Mouse (Mus musculus) midbrain, postnatal 0 days (tissue): ENCODE results near the gene Nfkbie. TPM values are rescaled to one million over a fixed set of nuclear protein-coding genes. Genes with fewer than 3 reads are reported as not detected.

Source experiments
- ATAC-seq: fragments of 200-750 bp; cut with Nextera tagmentation; 2 replicates; pipeline ENCODE4 v1.8.0; 2017; ENCODE audit warnings: moderate number of reproducible peaks, mild to moderate bottlenecking, moderate TSS enrichment, moderate library complexity; ENCODE audit not compliant: low FRiP score
- DNase-seq: peaks from one replicate; pipeline ENCODE4 v3.0.0-alpha.2; 2015; ENCODE audit warnings: low spot score
- H3K27ac ChIP-seq: fragments of 300-500 bp; sonication (generic); 2 replicates; pipeline ENCODE4 v1.5.1; 2014; ENCODE audit warnings: low read depth, mild to moderate bottlenecking, low read length, mixed read lengths
- H3K27me3 ChIP-seq: fragments of 300-500 bp; sonication (generic); 2 replicates; pipeline ENCODE4 v1.6.1; 2014; ENCODE audit warnings: low read length, control low read depth, mixed read lengths; ENCODE audit not compliant: insufficient read depth
- H3K36me3 ChIP-seq: fragments of 300-500 bp; sonication (generic); 2 replicates; pipeline ENCODE4 v1.6.1; 2014; ENCODE audit warnings: low read length, control low read depth, mixed read lengths; ENCODE audit not compliant: insufficient read depth
- H3K4me1 ChIP-seq: fragments of 300-500 bp; sonication (generic); 2 replicates; pipeline ENCODE4 v1.6.1; 2014; ENCODE audit warnings: mild to moderate bottlenecking, control low read depth, antibody characterized with exemption, low read length, mixed read lengths; ENCODE audit not compliant: insufficient read depth
- H3K4me2 ChIP-seq: fragments of 300-500 bp; sonication (generic); 2 replicates; pipeline ENCODE4 v1.6.1; 2014; ENCODE audit warnings: low read depth, mild to moderate bottlenecking, low read length, mixed read lengths; ENCODE audit not compliant: poor library complexity, severe bottlenecking
- H3K4me3 ChIP-seq: fragments of 300-500 bp; sonication (generic); 2 replicates; pipeline ENCODE4 v1.5.1; 2014; ENCODE audit warnings: low read depth, mild to moderate bottlenecking, low read length, moderate library complexity
- H3K9ac ChIP-seq: fragments of 300-500 bp; sonication (generic); replicated peaks from 2 replicates; pipeline ENCODE4 v1.6.1; 2014; ENCODE audit warnings: mild to moderate bottlenecking, low read length, moderate library complexity, mixed read lengths; ENCODE audit not compliant: poor library complexity, severe bottlenecking
- H3K9me3 ChIP-seq: fragments of 300-500 bp; sonication (generic); 2 replicates; pipeline ENCODE4 v1.6.1; 2016; ENCODE audit warnings: low read length, control low read depth
- CTCF ChIP-seq: IDR thresholded peaks from 2 replicates; pipeline ENCODE4 v1.5.1; 2016; ENCODE audit warnings: antibody characterized with exemption, mild to moderate bottlenecking
- WGBS: fragments of 180-500 bp; shearing (Covaris S2); extraction: QIAGEN DNeasy Blood & Tissue Kit; methylation state at CpG from one replicate; pipeline ENCODE4 v1.1.7; 2014; 5-methylcytosine and 5-hydroxymethylcytosine counted together
- polyA plus RNA-seq: library from polyadenylated mRNA; unstranded; fragments of >200 nt; fragmentation: Nextera tagmentation; extraction: Ambion mirVana; gene quantifications from 2 replicates; pipeline ENCODE4 v1.2.1, GENCODE M21; 2015
- total RNA-seq: library from RNA; depleted of rRNA; stranded (reverse); fragments of >200 nt; gene quantifications from 2 replicates; pipeline ENCODE4 v1.2.3, GENCODE M21; 2014; rRNA removed

The Nfkbie gene
- 2.0 and 4.8 TPM in 2 replicates for total RNA-seq
- 2.5 and 3.1 TPM in 2 replicates for polyA plus RNA-seq

DNA sequence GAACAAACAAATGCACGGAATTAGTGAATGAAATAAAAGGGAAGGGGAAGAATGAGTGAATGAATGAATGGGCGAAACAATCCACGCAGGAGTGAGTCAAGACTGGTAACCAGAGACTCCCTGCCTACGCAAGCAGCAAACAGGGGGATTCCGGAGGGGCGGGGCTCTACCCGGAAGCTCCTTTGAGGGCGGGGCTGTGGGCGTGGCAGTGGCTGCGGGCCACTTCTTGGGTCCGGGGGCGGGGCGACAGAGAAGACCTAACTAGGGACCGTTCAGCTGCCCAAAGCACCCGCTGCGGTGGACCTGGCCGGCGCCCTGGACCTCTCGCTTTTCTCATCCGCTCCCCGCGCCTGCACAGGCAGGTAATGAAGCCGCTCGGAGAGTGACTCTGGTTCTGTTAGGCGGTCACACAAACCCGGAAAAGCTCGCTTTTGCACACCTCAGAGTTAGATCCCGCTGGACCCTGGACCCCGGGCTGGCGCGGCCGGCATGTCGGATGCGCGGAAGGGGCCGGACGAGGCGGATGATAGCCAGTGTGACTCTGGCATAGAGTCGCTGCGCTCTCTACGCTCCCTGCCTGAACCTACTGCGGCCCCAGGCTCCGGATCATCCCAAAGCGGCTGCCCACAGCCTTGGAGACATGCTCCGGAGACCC, at the start of gene Nfkbie:
Gene Nfkbie, plus strand, starts transcription at position 252 of the 655 bp plus-strand sequence.
- Histone ChIP-seq H3K4me2 (peak within 1 kb of the TSS; percentile 98), H3K4me1 (peaks cover 6% of the 10 kb centered on the region; the same call in 1 of the 2 replicates), H3K4me3 (peak within 1 kb of the TSS; percentile 59), H3K9me3 (no peaks in the 10 kb centered on the region), H3K27ac (no peak within 1 kb of the TSS), H3K36me3 (no peaks in the 10 kb centered on the region), H3K27me3 (0 out of 2 replicates have a peak, but pooled peaks cover 6% of the 10 kb centered on the region), H3K9ac (peak within 1 kb of the TSS; percentile 70)
- peak; percentile 90 for DNase-seq
- ATAC-seq = peak; percentile 59
- no peak for TF ChIP-seq CTCF
- WGBS = under 1% methylated on average over 45 of the region's 45 CpGs

- H3K9ac ChIP-seq = no peak overlapping the region
- no peaks in the 10 kb centered on the region for H3K27me3 ChIP-seq
- no peak for TF ChIP-seq CTCF
- H3K4me2 ChIP-seq = no peak overlapping the region
- H3K4me3 ChIP-seq = no peak overlapping the region
- DNase-seq (no peak), ATAC-seq (no peak)
- WGBS = 80% methylated on average over 6 of the region's 6 CpGs
- H3K36me3 ChIP-seq = peaks cover 7% of the 10 kb centered on the region
- no peaks in the 10 kb centered on the region for H3K9me3 ChIP-seq
- H3K4me1 ChIP-seq = no peaks in the 10 kb centered on the region
- no peak overlapping the region for H3K27ac ChIP-seq
Measured at GRCm38 (mm10) chr17:45505941-45506465, 49.5 kb upstream of the Nfkbie start.

DNA sequence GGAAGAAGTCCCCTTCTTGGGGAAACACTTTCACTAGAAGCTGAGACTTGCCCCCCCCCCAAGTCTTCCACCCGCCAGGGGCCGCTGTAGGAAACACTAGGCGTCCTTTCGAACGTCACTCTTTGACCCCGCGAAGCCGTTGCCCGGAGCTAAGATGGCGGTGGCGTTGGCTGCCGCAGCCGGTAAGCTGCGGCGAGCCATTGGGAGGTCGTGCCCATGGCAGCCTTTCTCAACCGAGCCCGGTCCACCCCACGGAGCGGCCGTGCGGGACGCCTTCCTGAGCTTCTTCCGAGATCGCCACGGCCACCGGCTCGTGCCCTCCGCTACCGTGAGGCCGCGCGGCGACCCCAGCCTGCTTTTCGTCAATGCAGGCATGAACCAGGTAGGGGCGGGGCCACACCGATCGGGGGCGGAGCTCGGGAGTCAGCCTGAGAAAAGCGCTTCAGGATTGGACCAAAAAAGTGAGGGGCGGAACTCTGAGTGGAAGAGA, 48.8 kb upstream of the Nfkbie start, which contains the start of gene Aars2:
Gene Aars2, plus strand, starts transcription at position 142 of the 490 bp plus-strand sequence.
- TF ChIP-seq CTCF = peak; percentile 94
- ATAC-seq = peak; percentile 92
- peaks cover 7% of the 10 kb centered on the region for H3K36me3 ChIP-seq
- WGBS = under 1% methylated on average over 42 of the region's 42 CpGs
- H3K4me3 ChIP-seq = peak within 1 kb of the TSS; percentile 71
- H3K9ac ChIP-seq = peak within 1 kb of the TSS; percentile 86
- H3K9me3 ChIP-seq = no peaks in the 10 kb centered on the region
- peak within 1 kb of the TSS; percentile 41 for H3K4me2 ChIP-seq
- peak; percentile 97 for DNase-seq
- H3K27me3 ChIP-seq = no peaks in the 10 kb centered on the region
- peak within 1 kb of the TSS; percentile 93 for H3K27ac ChIP-seq
- H3K4me1 ChIP-seq = no peaks in the 10 kb centered on the region

- WGBS = 91% methylated on average over 4 of the region's 4 CpGs
- no peaks in the 10 kb centered on the region for H3K4me1 ChIP-seq
- no peak overlapping the region for H3K4me3 ChIP-seq
- peaks cover 11% of the 10 kb centered on the region for H3K36me3 ChIP-seq
- no peak overlapping the region for H3K27ac ChIP-seq
- DNase-seq (no peak), ATAC-seq (no peak)
- no peak overlapping the region for H3K4me2 ChIP-seq
- H3K9me3 ChIP-seq = no peaks in the 10 kb centered on the region
- no peak for TF ChIP-seq CTCF
- H3K9ac ChIP-seq = no peak overlapping the region
- no peaks in the 10 kb centered on the region for H3K27me3 ChIP-seq
Measured at GRCm38 (mm10) chr17:45510871-45511270, 44.6 kb upstream of the Nfkbie start.

DNA sequence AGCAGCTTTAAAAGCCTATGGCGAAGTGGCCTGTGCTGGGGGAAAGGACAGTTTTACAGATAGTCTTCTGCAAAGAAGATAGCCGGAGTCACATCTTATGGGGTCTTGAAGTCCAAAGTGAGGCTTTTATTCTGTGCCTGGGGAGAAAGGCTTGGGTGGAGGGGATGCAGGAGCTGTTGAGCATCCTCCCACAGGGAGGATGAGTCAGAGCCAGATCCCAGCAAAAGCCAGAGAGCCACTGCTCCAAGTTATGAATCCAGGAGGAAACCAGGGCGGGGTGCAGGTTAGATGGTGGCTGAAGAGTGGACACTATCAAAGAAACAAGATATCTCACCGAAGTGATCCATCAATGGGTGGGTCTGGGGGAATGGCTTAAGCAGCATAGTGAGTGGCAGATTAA, 43.7 kb upstream of the Nfkbie start:
- Histone ChIP-seq H3K4me3 (no peak overlapping the region), H3K9ac (no peak overlapping the region), H3K4me2 (no peak overlapping the region), H3K27me3 (no peaks in the 10 kb centered on the region), H3K4me1 (no peaks in the 10 kb centered on the region), H3K36me3 (peaks cover 11% of the 10 kb centered on the region), H3K27ac (no peak overlapping the region), H3K9me3 (no peaks in the 10 kb centered on the region)
- no peak for DNase-seq
- 92% methylated on average over 4 of the region's 4 CpGs for WGBS
- ATAC-seq = no peak
- no peak for TF ChIP-seq CTCF

DNA sequence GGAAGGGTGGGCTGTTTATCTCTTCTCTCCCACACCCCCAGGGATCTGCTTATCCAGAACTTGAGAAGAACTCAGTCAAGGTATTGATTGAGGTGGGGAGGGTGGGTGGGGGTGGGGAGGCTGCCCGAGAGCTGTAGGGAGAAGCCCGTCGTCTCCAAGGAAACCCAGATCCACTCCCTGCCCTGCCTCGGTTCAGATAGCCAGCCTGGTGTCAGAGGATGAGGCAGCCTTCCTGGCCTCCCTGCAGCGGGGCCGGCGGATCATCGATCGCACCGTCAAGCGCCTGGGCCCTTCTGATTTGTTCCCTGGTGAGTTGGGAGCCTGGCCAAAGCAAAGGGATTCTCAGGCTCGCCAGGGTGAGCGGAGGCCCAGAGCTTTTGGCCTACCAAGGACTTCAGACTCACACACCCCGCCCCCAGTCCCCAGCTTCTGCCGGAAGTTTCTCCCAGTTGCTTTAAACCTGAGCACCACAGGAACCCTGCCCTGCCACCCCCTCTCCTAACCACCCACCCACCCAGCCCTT, 40.2 kb upstream of the Nfkbie start:
- 45% methylated on average over 15 of the region's 15 CpGs for WGBS
- no peak overlapping the region for H3K4me3 ChIP-seq
- H3K27me3 ChIP-seq = no peaks in the 10 kb centered on the region
- H3K9ac ChIP-seq = no peak overlapping the region
- peaks cover 25% of the 10 kb centered on the region for H3K36me3 ChIP-seq
- no peak for DNase-seq
- no peak for TF ChIP-seq CTCF
- no peaks in the 10 kb centered on the region for H3K4me1 ChIP-seq
- no peak overlapping the region for H3K27ac ChIP-seq
- no peaks in the 10 kb centered on the region for H3K9me3 ChIP-seq
- H3K4me2 ChIP-seq = no peak overlapping the region
- no peak for ATAC-seq
